ENCODE assay signal across 8 mouse cellular contexts in the genomic region with DNA sequence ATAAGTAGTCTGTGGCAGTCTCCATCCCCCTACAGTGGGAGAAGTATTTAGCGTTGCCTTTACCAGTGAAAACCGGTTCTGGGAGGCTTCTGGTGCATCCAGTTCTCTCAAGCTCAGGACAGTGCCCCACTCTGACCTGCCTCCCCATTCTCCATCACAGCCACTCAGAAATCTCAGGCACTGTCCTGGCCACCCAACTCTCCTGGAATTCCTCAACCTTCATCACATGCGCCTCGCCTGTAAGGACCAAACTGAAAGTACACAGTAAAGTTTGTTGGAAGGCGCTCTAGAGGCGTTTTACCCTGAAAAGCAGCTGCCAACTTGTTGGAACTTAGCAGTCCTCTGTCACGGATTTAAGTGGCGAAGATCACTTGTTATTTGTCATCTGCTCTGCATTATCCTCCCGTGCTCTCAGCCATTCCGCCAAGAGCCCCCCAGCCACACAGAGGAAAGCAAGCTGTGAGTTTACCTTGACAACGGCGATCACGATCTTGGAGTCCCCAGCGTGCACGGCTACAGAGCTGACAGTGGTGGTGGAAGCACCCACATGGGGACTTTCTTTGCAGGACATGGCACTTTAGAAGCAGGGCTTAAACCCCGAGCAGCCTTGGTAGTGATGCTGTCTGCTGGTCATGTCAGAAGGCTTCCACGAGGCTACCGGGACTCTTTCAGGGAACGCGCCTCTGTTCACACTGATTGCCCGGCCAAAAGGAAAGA. TPM values are rescaled to one million over a fixed set of nuclear protein-coding genes. Genes with fewer than 3 reads are reported as not detected.
A peak's percentile ranks its signal among the peaks of the same experiment; 100 is the strongest.
DNase-seq lines count a peak whose midpoint lies in the region; ATAC-seq and TF ChIP-seq lines count a peak whose summit lies in the region.

No protein-coding gene starts in this region.

- TF ChIP-seq POLR2A in small intestine, adult 2 months (IDR thresholded peaks at IDR 0.05; ENCODE audit: low read depth, low read length): no peak

- peak overlapping the region; percentile 98 for H3K27ac ChIP-seq in heart, postnatal 0 days (ENCODE audit: low read depth)
- H3K27ac ChIP-seq in small intestine, adult 2 months (ENCODE audit: insufficient read depth, low read depth, low read length): peak overlapping the region; percentile 56; the same call in 1 of the 2 replicates

- H3K4me1 ChIP-seq in heart, postnatal 0 days (ENCODE audit: control insufficient read depth, insufficient read depth): peaks cover 49% of the 10 kb centered on the region
- H3K4me1 ChIP-seq in small intestine, adult 2 months (ENCODE audit: control insufficient read depth, insufficient read depth, insufficient read length, low read length): no peaks in the 10 kb centered on the region

- no peaks in the 10 kb centered on the region for H3K9me3 ChIP-seq in heart, postnatal 0 days (replicated peaks; ENCODE audit: control insufficient read depth, low read length)

- H3K27me3 ChIP-seq in heart, postnatal 0 days (ENCODE audit: control insufficient read depth, insufficient read depth, low read length): no peaks in the 10 kb centered on the region
- no peaks in the 10 kb centered on the region for H3K27me3 ChIP-seq in small intestine, adult 2 months (ENCODE audit: control insufficient read depth, insufficient read depth, low read length)

- peak; percentile 37 for DNase-seq in ovary, postnatal 10 days (ENCODE audit: low spot score)
- no peak for DNase-seq in ovary, adult 18-20 months (ENCODE audit: low spot score)
- DNase-seq in heart, postnatal 0 days (ENCODE audit: low spot score): peak; percentile 67
- peak; percentile 66 for DNase-seq in kidney, postnatal 10 days
- DNase-seq in lung, postnatal 4 days: peak; percentile 46 to 50
- no peak for DNase-seq in right cerebral cortex, adult 18-20 months

- no peak for TF ChIP-seq EP300 in heart, postnatal 0 days (IDR thresholded peaks at IDR 0.05; ENCODE audit: low read depth)

- peak; percentile 65 for ATAC-seq in erythroid progenitor cell, adult 5-6 weeks (replicated peaks; ENCODE audit: low FRiP score, poor library complexity, severe bottlenecking)
- peak; percentile 75 for ATAC-seq in heart, postnatal 0 days (ENCODE audit: insufficient read depth, low read depth)

- H3K4me2 ChIP-seq in heart, postnatal 0 days (ENCODE audit: low read depth, low read length): peak overlapping the region; percentile 82

- peaks cover 21% of the 10 kb centered on the region for H3K36me3 ChIP-seq in heart, postnatal 0 days (replicated peaks; ENCODE audit: control insufficient read depth, insufficient read depth, low read length)
- no peaks in the 10 kb centered on the region for H3K36me3 ChIP-seq in small intestine, adult 2 months (ENCODE audit: control insufficient read depth, insufficient read depth, low read length)

- H3K9ac ChIP-seq in heart, postnatal 0 days (replicated peaks; ENCODE audit: low read depth, low read length): peak overlapping the region; percentile 82

- peak overlapping the region; percentile 76 for H3K4me3 ChIP-seq in heart, postnatal 0 days (ENCODE audit: low read depth, low read length)
- H3K4me3 ChIP-seq in small intestine, adult 2 months (ENCODE audit: low read depth, low read length): peak overlapping the region; percentile 59

- TF ChIP-seq CTCF in heart, postnatal 0 days (IDR thresholded peaks at IDR 0.05; ENCODE audit: low read depth): no peak
- no peak for TF ChIP-seq CTCF in small intestine, adult 2 months (IDR thresholded peaks at IDR 0.05; ENCODE audit: extremely low read depth, insufficient read length, insufficient replicate concordance, low read depth, low read length)

- WGBS in heart, postnatal 0 days: 2% methylated on average over 21 of the region's 21 CpGs
- WGBS in small intestine, adult 2 months: 1% methylated on average over 21 of the region's 21 CpGs

RNA-seq across cellular contexts. Expression of gene Ccdc141, which starts 0.4 kb away (rescaled TPM):
- 2.2 and 2.9 TPM in 2 replicates for total RNA-seq in erythroid progenitor cell, adult 5-6 weeks (2015; ENCODE audit: low replicate concordance)
- total RNA-seq in erythroid progenitor cell, adult 5-6 weeks (2017; ENCODE audit: low replicate concordance): 0.45 and 4.2 TPM in 2 replicates
- total RNA-seq in heart, postnatal 0 days (2014; rRNA removed; ENCODE audit: low replicate concordance): 162 and 219 TPM in 2 replicates
- 135 and 139 TPM in 2 replicates for polyA plus RNA-seq in heart, postnatal 0 days (2015; fragmentation: Nextera tagmentation; extraction: Ambion mirVana)
- 0.41 and 0.88 TPM in 2 replicates for polyA plus RNA-seq in small intestine, adult 2 months (2012; rRNA removed)

Comparison
In these comparisons a context has a peak if more than half of its experiments do, and no peak if none do; other contexts are left out.
1. DNase-seq: peak in ovary, postnatal 10 days (single experiment), heart, postnatal 0 days (single experiment), kidney, postnatal 10 days (single experiment) and lung, postnatal 4 days (2 of 2); none in ovary, adult 18-20 months (single experiment) and right cerebral cortex, adult 18-20 months (single experiment).
2. RNA of gene Ccdc141, which starts 0.4 kb away (total RNA-seq): 162 to 219 TPM in heart, postnatal 0 days; 0.45 to 4.2 TPM in erythroid progenitor cell, adult 5-6 weeks; every median in the first group is over 10 times any median in the second.